Mouse (Mus musculus): ENCODE measurements at regions not wholly inside any gene's neighbourhood (a gene's known extent, or its start where the extent isn't known, plus 50 kb on each side); places are given as distances from the start of the nearest gene placed in this dataset.
A peak's percentile ranks its signal among the peaks of the same experiment; 100 is the strongest.

DNA sequence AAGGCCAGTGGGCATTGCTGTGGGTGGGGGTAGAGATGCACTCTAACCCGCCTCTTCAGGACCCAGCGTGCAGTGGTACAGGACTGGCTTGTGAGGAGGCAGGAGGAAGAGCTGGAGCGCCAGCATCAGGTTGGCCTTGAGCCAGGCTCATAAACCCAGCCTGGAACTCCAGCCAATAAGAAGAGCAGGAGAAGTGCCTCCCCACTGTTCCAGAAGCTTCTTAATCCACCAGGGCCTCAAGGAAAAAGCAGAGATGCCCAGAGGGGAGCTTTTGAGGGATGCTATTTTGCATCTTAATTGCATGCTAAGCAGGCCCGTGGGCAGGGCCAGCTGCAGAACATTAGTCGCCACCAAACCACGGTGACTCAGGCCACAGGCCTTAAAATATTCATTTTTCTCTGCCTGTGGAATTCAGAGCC is 161.4 kb upstream of the Zc3h12a start:
- 58% methylated on average over 6 of the region's 6 CpGs for WGBS
- H3K9me3 ChIP-seq (replicated peaks): no peaks in the 10 kb centered on the region
- H3K4me1 ChIP-seq: no peaks in the 10 kb centered on the region
- no peaks in the 10 kb centered on the region for H3K36me3 ChIP-seq
- H3K4me3 ChIP-seq: no peak overlapping the region
- no peak overlapping the region for H3K27ac ChIP-seq
- DNase-seq (ENCODE audit: low spot score): no peak
- peaks cover 7% of the 10 kb centered on the region for H3K27me3 ChIP-seq (ENCODE audit: low read depth, poor library complexity, severe bottlenecking)

DNA sequence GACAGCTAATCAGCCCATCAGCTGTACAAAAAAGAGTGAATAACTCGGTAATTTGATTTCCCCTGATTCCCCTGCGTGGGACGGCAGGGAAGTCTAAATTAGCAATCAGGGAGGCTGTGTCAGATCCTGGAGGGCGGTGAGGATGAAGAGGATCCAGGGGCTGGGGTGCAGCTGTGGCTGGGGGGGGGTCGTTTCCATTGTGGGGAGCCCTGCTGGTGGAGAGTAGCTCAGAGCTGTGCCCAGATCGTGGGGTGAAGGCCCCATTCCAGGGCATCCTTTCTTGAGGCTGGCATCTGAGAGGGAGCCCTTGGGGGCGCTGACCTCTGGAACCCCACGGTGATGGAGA is 155.3 kb upstream of the Zc3h12a start:
- Histone ChIP-seq H3K27me3 (ENCODE audit: low read depth, poor library complexity, severe bottlenecking) (peaks cover 38% of the 10 kb centered on the region), H3K4me1 (peaks cover 7% of the 10 kb centered on the region), H3K9me3 (replicated peaks) (no peaks in the 10 kb centered on the region), H3K27ac (no peak overlapping the region), H3K4me3 (no peak overlapping the region), H3K36me3 (no peaks in the 10 kb centered on the region)
- no peak for DNase-seq (ENCODE audit: low spot score)
- WGBS: 26% methylated on average over 8 of the region's 8 CpGs

DNA sequence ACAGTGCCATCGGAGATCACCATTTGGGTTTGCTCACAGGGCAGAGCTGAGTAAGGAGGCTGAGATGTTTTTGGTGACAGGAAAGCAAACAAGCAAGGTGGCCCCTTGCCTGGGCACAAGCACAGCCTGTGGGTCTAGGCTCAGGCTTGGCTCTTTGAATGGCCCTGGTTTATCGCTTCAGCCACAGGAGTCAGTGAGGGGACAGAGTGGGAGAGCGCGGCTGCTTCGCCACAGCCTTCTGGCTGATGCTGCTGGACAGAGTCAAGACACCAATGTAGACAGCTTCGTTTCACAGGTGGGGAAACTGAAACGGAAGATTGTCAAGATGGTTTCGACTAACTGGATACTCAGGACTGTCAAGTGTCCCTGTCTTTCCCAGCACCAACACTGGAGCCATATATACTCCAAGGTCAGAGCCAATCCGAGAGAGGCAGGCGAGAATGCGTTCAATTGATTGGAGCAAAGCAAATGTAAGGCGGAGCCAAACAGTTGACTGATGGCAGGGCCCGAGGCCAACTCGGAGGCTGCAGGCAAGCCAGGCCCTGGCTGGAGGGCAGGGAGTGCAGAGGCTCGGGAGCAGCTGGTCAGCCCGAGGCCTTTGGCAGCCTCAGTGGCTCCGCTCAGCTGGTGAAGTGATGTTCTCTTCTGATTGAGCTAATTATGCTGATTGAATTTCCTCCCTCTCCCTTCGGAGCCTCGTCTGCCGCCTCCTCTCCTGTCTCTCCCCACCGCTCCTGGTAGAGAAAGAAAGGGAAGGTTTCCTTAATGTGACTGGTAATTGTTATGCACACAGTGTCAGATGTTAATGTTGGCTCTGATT is 154.7 kb upstream of the Zc3h12a start:
- H3K36me3 ChIP-seq: no peaks in the 10 kb centered on the region
- no peak overlapping the region for H3K27ac ChIP-seq
- peak overlapping the region; percentile 13; the same call in 1 of the 2 replicates for H3K4me3 ChIP-seq
- peaks cover 7% of the 10 kb centered on the region for H3K4me1 ChIP-seq
- peak; percentile 60 for DNase-seq (ENCODE audit: low spot score)
- no peaks in the 10 kb centered on the region for H3K9me3 ChIP-seq (replicated peaks)
- 13% methylated on average over 21 of the region's 21 CpGs for WGBS
- H3K27me3 ChIP-seq (ENCODE audit: low read depth, poor library complexity, severe bottlenecking): peaks cover 44% of the 10 kb centered on the region

DNA sequence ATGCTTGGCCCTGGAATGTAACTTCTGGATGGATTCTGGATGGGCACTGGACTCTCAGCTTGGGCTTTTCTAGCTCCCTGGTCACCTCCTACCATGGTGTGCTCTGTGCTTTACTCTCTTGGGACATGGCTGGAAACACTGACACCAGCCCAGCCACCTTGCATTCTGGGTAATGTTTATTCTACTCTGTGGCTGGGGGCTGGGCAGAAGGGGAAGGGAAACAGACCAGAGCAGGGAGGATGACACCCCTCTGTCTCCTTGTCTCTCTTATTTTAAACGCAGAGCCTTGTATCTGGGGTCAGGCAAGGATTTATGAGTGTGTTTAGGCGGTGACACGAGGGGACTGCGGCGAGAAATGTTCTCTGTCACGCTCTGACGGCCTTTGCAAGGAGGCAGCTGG is 151.5 kb upstream of the Zc3h12a start:
- H3K4me3 ChIP-seq: no peak overlapping the region
- no peaks in the 10 kb centered on the region for H3K9me3 ChIP-seq (replicated peaks)
- H3K36me3 ChIP-seq: no peaks in the 10 kb centered on the region
- H3K27ac ChIP-seq: no peak overlapping the region
- WGBS: 60% methylated on average over 7 of the region's 7 CpGs
- peaks cover 15% of the 10 kb centered on the region for H3K4me1 ChIP-seq
- peaks cover 72% of the 10 kb centered on the region for H3K27me3 ChIP-seq (ENCODE audit: low read depth, poor library complexity, severe bottlenecking)
- DNase-seq (ENCODE audit: low spot score): no peak

DNA sequence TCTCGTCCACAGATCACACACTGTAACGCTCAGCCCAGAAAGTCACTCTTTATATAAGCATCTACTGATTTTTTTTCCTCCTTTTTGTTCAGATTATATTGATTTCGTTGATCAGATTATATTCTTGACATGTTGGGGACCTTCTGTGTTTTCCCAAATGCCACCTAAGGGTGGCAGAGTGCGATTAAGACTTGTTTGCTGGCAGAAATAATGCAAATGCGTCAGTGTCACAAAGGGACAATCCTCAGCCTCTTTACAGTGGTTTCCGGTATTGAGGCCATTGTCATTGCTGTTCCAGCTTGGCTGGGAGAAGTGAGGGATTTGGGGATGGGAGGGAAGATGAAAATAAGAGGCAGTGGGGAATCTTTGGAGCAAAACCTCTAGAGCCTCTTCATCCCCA is 149.2 kb upstream of the Zc3h12a start:
- Histone ChIP-seq H3K27me3 (ENCODE audit: low read depth, poor library complexity, severe bottlenecking) (peaks cover 73% of the 10 kb centered on the region), H3K4me1 (peaks cover 8% of the 10 kb centered on the region; the same call in 1 of the 2 replicates), H3K4me3 (no peak overlapping the region), H3K9me3 (replicated peaks) (no peaks in the 10 kb centered on the region), H3K36me3 (no peaks in the 10 kb centered on the region), H3K27ac (no peak overlapping the region)
- DNase-seq (ENCODE audit: low spot score): no peak
- whole genome bisulfite sequencing: 74% methylated on average over 6 of the region's 6 CpGs

DNA sequence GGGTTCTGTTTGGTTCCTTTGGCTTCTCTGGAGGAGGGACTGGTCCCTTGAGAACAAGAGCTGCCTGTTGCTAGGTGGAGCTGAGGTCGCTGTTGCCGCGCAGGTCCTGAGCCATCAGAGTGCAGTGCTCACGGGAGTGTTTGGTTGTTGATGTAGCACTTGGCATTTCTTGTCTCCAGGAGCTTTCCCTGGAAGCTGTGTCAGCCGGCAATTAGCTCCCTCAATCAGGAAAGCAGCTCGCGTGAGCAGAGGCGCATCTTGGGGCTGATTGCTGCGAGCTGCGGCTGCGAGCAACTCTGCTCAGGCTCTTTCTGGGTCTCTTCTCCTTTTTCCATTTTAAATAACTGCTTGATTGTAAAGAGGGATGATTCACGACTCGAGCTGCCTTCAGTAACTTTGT is 147.6 kb upstream of the Zc3h12a start:
- DNase-seq (ENCODE audit: low spot score): no peak
- no peak overlapping the region for H3K27ac ChIP-seq
- H3K9me3 ChIP-seq (replicated peaks): no peaks in the 10 kb centered on the region
- peaks cover 8% of the 10 kb centered on the region; the same call in 1 of the 2 replicates for H3K4me1 ChIP-seq
- no peak overlapping the region for H3K4me3 ChIP-seq
- peaks cover 75% of the 10 kb centered on the region for H3K27me3 ChIP-seq (ENCODE audit: low read depth, poor library complexity, severe bottlenecking)
- 1% methylated on average over 13 of the region's 13 CpGs for whole genome bisulfite sequencing
- no peaks in the 10 kb centered on the region for H3K36me3 ChIP-seq

DNA sequence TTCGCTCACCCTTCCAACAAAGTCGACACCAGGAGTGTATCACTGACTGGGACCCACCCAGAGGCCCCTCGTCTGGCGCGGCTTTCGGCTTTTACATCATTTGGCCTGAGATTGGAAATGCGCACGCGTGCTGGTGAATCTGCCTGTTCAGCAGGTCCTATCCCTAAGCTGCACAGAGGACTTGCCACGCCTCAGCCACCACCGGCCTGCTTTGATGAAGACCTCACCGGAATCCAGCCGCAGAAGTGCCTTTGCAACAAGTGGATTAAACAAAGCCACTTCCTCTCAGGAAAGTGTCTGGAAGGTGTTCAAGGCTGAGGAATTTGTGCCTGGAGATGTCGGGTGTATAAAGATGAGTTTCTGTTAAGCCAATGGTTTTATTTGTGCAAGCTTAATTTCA is 143.3 kb upstream of the Zc3h12a start:
- Histone ChIP-seq H3K4me3 (no peak overlapping the region), H3K27me3 (ENCODE audit: low read depth, poor library complexity, severe bottlenecking) (peaks cover 79% of the 10 kb centered on the region), H3K36me3 (no peaks in the 10 kb centered on the region), H3K9me3 (replicated peaks) (no peaks in the 10 kb centered on the region), H3K4me1 (peaks cover 8% of the 10 kb centered on the region; the same call in 1 of the 2 replicates), H3K27ac (no peak overlapping the region)
- WGBS: 83% methylated on average over 14 of the region's 14 CpGs
- DNase-seq (ENCODE audit: low spot score): no peak

DNA sequence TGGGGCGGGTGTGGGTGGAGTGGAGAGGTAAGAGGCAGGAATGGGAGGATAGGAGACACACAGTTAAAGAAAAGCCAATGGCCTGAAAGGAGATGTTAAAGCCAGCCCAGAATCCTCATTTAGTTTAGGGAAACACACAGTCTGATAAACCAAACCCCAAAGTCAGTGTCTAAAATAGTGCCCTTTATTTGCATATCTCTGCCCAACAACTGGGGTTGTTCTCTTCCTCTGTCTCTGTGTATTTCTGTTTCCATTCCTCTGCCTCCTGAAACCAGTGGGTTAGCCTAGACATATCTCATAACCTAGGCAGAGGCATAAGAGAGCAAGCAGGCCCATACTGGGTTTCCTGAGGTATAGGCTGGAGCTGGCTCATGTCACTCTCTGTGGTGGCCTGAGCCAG is 138.6 kb upstream of the Zc3h12a start:
- Histone ChIP-seq H3K36me3 (no peaks in the 10 kb centered on the region), H3K4me1 (no peaks in the 10 kb centered on the region), H3K27ac (no peak overlapping the region), H3K4me3 (no peak overlapping the region), H3K27me3 (ENCODE audit: low read depth, poor library complexity, severe bottlenecking) (peaks cover 69% of the 10 kb centered on the region), H3K9me3 (replicated peaks) (no peaks in the 10 kb centered on the region)
- 82% methylated on average over 1 of the region's 1 CpGs for WGBS
- DNase-seq (ENCODE audit: low spot score): no peak

DNA sequence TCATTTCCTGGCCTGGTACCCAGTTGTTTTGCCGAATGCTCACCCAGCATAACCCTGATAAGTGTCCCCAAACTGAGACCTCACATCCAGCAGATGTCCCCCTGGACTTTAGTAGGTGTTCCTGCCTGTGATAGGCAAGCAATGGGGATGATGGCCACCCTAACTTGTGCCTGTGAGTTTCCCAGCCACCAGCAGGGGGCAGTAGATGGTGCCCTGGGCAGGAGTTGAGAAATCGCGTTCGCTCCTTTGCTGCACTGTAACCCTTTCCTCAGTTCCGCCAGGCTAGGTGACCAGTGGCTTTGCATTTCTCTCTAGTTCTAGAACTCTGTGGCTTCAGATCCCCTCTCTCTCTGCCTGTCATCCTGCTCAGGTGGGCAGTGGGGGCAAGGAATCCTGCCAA is 137.9 kb upstream of the Zc3h12a start:
- Histone ChIP-seq H3K9me3 (replicated peaks) (no peaks in the 10 kb centered on the region), H3K4me3 (no peak overlapping the region), H3K36me3 (no peaks in the 10 kb centered on the region), H3K27ac (no peak overlapping the region), H3K27me3 (ENCODE audit: low read depth, poor library complexity, severe bottlenecking) (peaks cover 70% of the 10 kb centered on the region), H3K4me1 (no peaks in the 10 kb centered on the region)
- peak; percentile 79 for DNase-seq (ENCODE audit: low spot score)
- WGBS: 20% methylated on average over 5 of the region's 5 CpGs

DNA sequence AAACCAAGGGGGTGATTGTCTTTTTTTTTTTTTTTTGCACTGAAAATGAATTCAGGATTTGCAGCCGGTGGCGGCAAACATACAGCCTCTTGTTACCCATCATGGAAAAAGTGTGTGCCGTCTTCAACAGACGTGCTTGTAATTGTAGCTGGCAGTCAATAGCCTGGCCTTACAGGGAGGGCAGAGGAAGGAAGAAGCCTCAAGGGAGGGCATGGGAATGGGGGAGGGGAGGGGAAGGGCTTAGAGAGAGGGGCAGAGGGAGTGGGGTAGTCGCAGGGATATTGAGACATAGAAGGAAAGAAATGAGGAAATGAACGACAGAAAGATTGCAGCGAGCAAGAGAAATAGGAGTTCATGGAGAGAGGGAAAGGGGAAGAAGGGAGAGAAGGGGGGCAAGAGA is 137.4 kb upstream of the Zc3h12a start:
- no peak for DNase-seq (ENCODE audit: low spot score)
- peaks cover 68% of the 10 kb centered on the region for H3K27me3 ChIP-seq (ENCODE audit: low read depth, poor library complexity, severe bottlenecking)
- H3K4me3 ChIP-seq: no peak overlapping the region
- H3K9me3 ChIP-seq (replicated peaks): no peaks in the 10 kb centered on the region
- no peaks in the 10 kb centered on the region for H3K36me3 ChIP-seq
- 64% methylated on average over 7 of the region's 7 CpGs for WGBS
- H3K27ac ChIP-seq: no peak overlapping the region
- no peaks in the 10 kb centered on the region for H3K4me1 ChIP-seq

DNA sequence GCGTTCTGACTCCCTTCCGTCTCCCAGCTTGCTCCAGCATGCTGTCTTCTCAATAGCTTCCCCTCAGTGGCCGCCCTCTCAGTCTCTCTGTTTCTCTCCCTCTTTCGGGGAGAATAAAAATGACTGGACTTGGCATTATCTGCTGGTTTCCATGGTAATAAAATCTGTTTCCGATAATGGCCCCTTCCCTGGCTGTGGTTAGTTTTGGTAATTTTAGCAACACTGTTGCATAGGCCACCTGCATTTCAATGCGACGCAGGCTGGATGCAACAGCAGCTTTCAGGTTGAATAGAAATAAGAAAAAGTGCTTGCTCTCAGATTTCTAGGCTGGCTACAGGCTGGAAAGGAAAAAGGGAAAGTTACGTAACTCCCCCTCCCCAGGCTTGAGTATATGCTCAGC is 133.9 kb upstream of the Zc3h12a start:
- Histone ChIP-seq H3K27me3 (ENCODE audit: low read depth, poor library complexity, severe bottlenecking) (peaks cover 50% of the 10 kb centered on the region), H3K36me3 (no peaks in the 10 kb centered on the region), H3K27ac (no peak overlapping the region), H3K4me3 (no peak overlapping the region), H3K9me3 (replicated peaks) (no peaks in the 10 kb centered on the region), H3K4me1 (no peaks in the 10 kb centered on the region)
- no peak for DNase-seq (ENCODE audit: low spot score)
- WGBS: 77% methylated on average over 8 of the region's 8 CpGs

DNA sequence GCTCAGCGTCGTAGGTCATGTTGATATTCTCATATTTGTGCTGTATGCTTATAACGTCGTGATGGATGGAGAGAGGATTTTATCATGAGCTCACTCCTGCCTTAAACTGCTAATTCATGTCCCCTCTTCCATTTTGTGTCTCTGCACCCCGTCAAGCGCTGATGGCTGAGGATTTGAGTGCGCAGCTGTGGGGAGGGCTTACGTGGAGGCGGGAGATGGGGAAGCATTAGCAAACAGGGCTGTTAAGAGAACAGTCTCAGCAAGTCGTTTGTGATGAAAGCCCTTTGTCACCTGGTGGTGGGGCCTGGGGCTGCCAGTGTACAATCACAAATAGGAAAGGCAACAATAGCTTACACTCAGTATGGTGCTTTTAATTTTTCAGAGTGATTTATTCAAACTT is 131.7 kb upstream of the Zc3h12a start:
- no peaks in the 10 kb centered on the region for H3K36me3 ChIP-seq
- 50% methylated on average over 10 of the region's 10 CpGs for WGBS
- no peaks in the 10 kb centered on the region for H3K4me1 ChIP-seq
- peaks cover 35% of the 10 kb centered on the region for H3K27me3 ChIP-seq (ENCODE audit: low read depth, poor library complexity, severe bottlenecking)
- no peak overlapping the region for H3K27ac ChIP-seq
- H3K4me3 ChIP-seq: no peak overlapping the region
- no peak for DNase-seq (ENCODE audit: low spot score)
- no peaks in the 10 kb centered on the region for H3K9me3 ChIP-seq (replicated peaks)

DNA sequence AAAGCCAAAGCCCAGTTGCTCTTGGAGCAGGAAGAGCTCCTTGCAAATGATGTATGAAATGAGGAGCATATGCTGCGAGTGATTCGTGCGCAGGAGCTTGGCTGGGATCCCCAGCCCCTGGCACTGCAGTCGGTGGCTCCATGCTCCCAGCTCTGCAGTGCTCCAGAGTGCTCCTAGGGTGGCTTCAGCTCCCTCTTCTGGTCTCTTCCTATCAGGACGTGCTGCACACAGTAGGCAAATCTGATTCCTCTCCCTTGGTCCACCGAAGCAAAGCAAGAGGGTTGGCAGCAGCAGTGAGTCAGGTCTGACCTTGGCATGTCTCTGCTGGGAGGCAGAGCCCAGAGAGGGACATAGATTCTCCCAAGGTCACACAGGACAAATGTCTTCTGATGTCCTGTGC is 130.3 kb upstream of the Zc3h12a start:
- H3K27me3 ChIP-seq (ENCODE audit: low read depth, poor library complexity, severe bottlenecking): peaks cover 27% of the 10 kb centered on the region
- WGBS: 61% methylated on average over 6 of the region's 6 CpGs
- no peak overlapping the region for H3K27ac ChIP-seq
- no peaks in the 10 kb centered on the region for H3K9me3 ChIP-seq (replicated peaks)
- no peak for DNase-seq (ENCODE audit: low spot score)
- H3K36me3 ChIP-seq: no peaks in the 10 kb centered on the region
- H3K4me3 ChIP-seq: no peak overlapping the region
- no peaks in the 10 kb centered on the region for H3K4me1 ChIP-seq

DNA sequence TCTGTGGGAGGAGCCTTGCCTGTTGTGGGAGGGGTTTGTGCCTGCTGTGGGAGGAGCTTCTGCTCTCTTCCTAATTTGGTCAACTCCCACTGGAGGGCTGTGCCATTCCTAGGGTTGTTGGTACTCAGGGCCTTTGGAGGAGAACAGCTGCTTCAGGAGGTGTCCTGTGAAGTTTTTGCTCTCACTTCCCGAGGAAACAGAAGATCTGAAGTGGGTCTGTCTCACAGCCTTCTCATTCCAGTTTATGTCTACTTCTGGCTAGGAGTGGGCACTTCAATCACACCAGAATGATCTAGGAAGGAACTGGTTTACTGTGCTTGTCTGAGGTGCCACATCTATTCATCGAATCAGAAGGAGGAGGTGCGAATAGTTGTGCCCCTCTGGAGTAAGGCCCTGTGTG is 125.5 kb upstream of the Zc3h12a start:
- no peaks in the 10 kb centered on the region for H3K4me1 ChIP-seq
- H3K4me3 ChIP-seq: no peak overlapping the region
- no peak for DNase-seq (ENCODE audit: low spot score)
- peaks cover 10% of the 10 kb centered on the region; the same call in 1 of the 2 replicates for H3K27me3 ChIP-seq (ENCODE audit: low read depth, poor library complexity, severe bottlenecking)
- no peak overlapping the region for H3K27ac ChIP-seq
- WGBS: 82% methylated on average over 3 of the region's 3 CpGs
- H3K9me3 ChIP-seq (replicated peaks): no peaks in the 10 kb centered on the region
- no peaks in the 10 kb centered on the region for H3K36me3 ChIP-seq
